Mouse (Mus musculus): ENCODE measurements around the gene Nxn. TPM values are rescaled to one million over a fixed set of nuclear protein-coding genes. Genes with fewer than 3 reads are reported as not detected.

Nxn gene
- polyA plus RNA-seq, 1 experiment from 2014 or later = 31.5 TPM

- DNase-seq = no peak
Observed at GRCm38 (mm10) chr11:76343031-76343430, 55.9 kb downstream of the Nxn start.

GRCm38 (mm10) chr11:76341884-76342645 lies 56.9 kb downstream of the Nxn start:
- no peak overlapping the region for H3K4me3 ChIP-seq (ENCODE audit: low read depth, low read length)
- ATAC-seq (ENCODE audit: insufficient read depth) = no peak

More at GRCm38 (mm10) chr11:76343031-76343430, 55.9 kb downstream of the Nxn start:
- peaks cover 17% of the 10 kb centered on the region for H3K4me1 ChIP-seq (ENCODE audit: insufficient read depth)
- no peak overlapping the region for H3K9ac ChIP-seq
- H3K4me2 ChIP-seq = no peak overlapping the region
- no peak for TF ChIP-seq CTCF (IDR thresholded peaks at IDR 0.05; ENCODE audit: low read depth)
- no peak overlapping the region; the same call in 1 of the 2 replicates for H3K27ac ChIP-seq (ENCODE audit: low read depth)
- H3K36me3 ChIP-seq (ENCODE audit: insufficient read depth) = no peaks in the 10 kb centered on the region
- no peak overlapping the region for H3K4me3 ChIP-seq (ENCODE audit: low read depth, low read length)
- no peak for ATAC-seq (ENCODE audit: insufficient read depth)
- 54% methylated on average over 9 of the region's 9 CpGs for WGBS
- H3K27me3 ChIP-seq (ENCODE audit: insufficient read depth, low read length) = no peaks in the 10 kb centered on the region
- no peaks in the 10 kb centered on the region for H3K9me3 ChIP-seq (ENCODE audit: low read depth, low read length)

GRCm38 (mm10) chr11:76341163-76341562 lies 57.8 kb downstream of the Nxn start:
- H3K4me3 ChIP-seq (ENCODE audit: low read depth, low read length) = no peak overlapping the region
- no peak overlapping the region for H3K4me2 ChIP-seq
- 56% methylated on average over 14 of the region's 14 CpGs for WGBS
- no peak for TF ChIP-seq CTCF (IDR thresholded peaks at IDR 0.05; ENCODE audit: low read depth)
- peak overlapping the region; percentile 25; the same call in 1 of the 2 replicates for H3K27ac ChIP-seq (ENCODE audit: low read depth)
- H3K27me3 ChIP-seq (ENCODE audit: insufficient read depth, low read length) = no peaks in the 10 kb centered on the region
- H3K9ac ChIP-seq = no peak overlapping the region
- H3K36me3 ChIP-seq (ENCODE audit: insufficient read depth) = no peaks in the 10 kb centered on the region
- no peak for DNase-seq
- ATAC-seq (ENCODE audit: insufficient read depth) = no peak
- peaks cover 22% of the 10 kb centered on the region for H3K4me1 ChIP-seq (ENCODE audit: insufficient read depth)
- H3K9me3 ChIP-seq (ENCODE audit: low read depth, low read length) = no peaks in the 10 kb centered on the region

More at GRCm38 (mm10) chr11:76341884-76342645, 56.9 kb downstream of the Nxn start:
- Histone ChIP-seq H3K4me2 (no peak overlapping the region), H3K36me3 (ENCODE audit: insufficient read depth) (no peaks in the 10 kb centered on the region), H3K27ac (ENCODE audit: low read depth) (peak overlapping the region; percentile 5; the same call in 1 of the 2 replicates), H3K27me3 (ENCODE audit: insufficient read depth, low read length) (no peaks in the 10 kb centered on the region), H3K4me1 (ENCODE audit: insufficient read depth) (peaks cover 18% of the 10 kb centered on the region), H3K9me3 (ENCODE audit: low read depth, low read length) (no peaks in the 10 kb centered on the region), H3K9ac (no peak overlapping the region)
- TF ChIP-seq CTCF (IDR thresholded peaks at IDR 0.05; ENCODE audit: low read depth) = no peak
- WGBS = 53% methylated on average over 14 of the region's 14 CpGs
- no peak for DNase-seq

GRCm38 (mm10) chr11:76339830-76340229 lies 59.1 kb downstream of the Nxn start:
- peaks cover 22% of the 10 kb centered on the region for H3K4me1 ChIP-seq (ENCODE audit: insufficient read depth)
- TF ChIP-seq CTCF (IDR thresholded peaks at IDR 0.05; ENCODE audit: low read depth) = no peak
- no peak for DNase-seq
- no peaks in the 10 kb centered on the region for H3K9me3 ChIP-seq (ENCODE audit: low read depth, low read length)
- no peaks in the 10 kb centered on the region for H3K27me3 ChIP-seq (ENCODE audit: insufficient read depth, low read length)
- no peak overlapping the region for H3K4me3 ChIP-seq (ENCODE audit: low read depth, low read length)
- ATAC-seq (ENCODE audit: insufficient read depth) = no peak
- H3K36me3 ChIP-seq (ENCODE audit: insufficient read depth) = no peaks in the 10 kb centered on the region
- H3K4me2 ChIP-seq = no peak overlapping the region
- WGBS = 51% methylated on average over 5 of the region's 5 CpGs
- H3K27ac ChIP-seq (ENCODE audit: low read depth) = 0 out of 2 replicates have a peak overlapping the region, but pooled peaks have one; percentile 0
- no peak overlapping the region for H3K9ac ChIP-seq

DNA sequence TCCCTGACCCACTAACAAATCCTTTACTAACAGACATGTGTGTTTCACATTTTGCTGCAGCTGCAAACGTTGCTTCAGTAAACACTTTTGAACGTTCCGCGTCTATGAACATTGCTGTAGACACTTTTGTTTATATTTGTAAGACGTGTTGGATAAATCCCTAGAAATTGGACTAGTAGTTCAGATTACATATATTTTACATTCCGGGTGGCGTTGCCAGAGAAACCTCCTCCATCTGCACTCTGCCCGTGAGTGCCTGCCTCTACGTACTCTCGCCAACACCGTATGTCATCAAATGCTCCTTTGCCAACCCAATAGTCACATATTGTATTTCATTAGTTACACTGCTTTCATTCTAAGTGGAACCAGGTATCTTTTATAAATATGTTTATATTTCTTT lies 59.8 kb downstream of the Nxn start:
- no peak for TF ChIP-seq CTCF (IDR thresholded peaks at IDR 0.05; ENCODE audit: low read depth)
- DNase-seq (peak; percentile 85), ATAC-seq (ENCODE audit: insufficient read depth) (peak; percentile 66)
- Histone ChIP-seq H3K9ac (no peak overlapping the region), H3K4me1 (ENCODE audit: insufficient read depth) (peaks cover 22% of the 10 kb centered on the region), H3K27ac (ENCODE audit: low read depth) (peak overlapping the region; percentile 59), H3K27me3 (ENCODE audit: insufficient read depth, low read length) (no peaks in the 10 kb centered on the region), H3K36me3 (ENCODE audit: insufficient read depth) (no peaks in the 10 kb centered on the region), H3K4me2 (0 out of 2 replicates have a peak overlapping the region, but pooled peaks have one; percentile 13), H3K4me3 (ENCODE audit: low read depth, low read length) (no peak overlapping the region), H3K9me3 (ENCODE audit: low read depth, low read length) (no peaks in the 10 kb centered on the region)
- WGBS = 37% methylated on average over 11 of the region's 11 CpGs

DNA sequence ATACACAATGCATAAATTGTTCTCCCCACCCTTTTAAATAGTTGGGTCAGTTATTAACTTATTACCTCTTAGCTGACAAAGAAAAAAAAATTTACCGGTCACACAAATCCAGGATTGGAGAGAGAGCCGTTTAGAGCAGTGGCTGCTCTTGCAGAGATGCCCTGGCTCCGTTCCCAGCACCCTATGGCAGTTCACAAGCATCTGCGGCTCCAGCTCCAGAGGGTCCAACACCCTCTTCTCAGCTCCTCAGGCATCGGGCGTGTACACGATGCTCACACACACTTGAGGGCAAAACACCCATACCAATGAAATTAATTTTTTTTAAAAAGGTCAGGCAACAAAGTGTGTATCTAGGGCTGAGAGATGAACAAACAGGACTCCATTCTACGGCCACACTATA lies 60.3 kb downstream of the Nxn start:
- H3K9me3 ChIP-seq (ENCODE audit: low read depth, low read length) = no peaks in the 10 kb centered on the region
- peak; percentile 56 for DNase-seq
- peak overlapping the region; percentile 20; the same call in 1 of the 2 replicates for H3K4me2 ChIP-seq
- H3K27me3 ChIP-seq (ENCODE audit: insufficient read depth, low read length) = no peaks in the 10 kb centered on the region
- H3K9ac ChIP-seq = no peak overlapping the region
- peak; percentile 16; the same call in 1 of the 2 replicates for ATAC-seq (ENCODE audit: insufficient read depth)
- no peak for TF ChIP-seq CTCF (IDR thresholded peaks at IDR 0.05; ENCODE audit: low read depth)
- H3K4me1 ChIP-seq (ENCODE audit: insufficient read depth) = peaks cover 22% of the 10 kb centered on the region
- 46% methylated on average over 8 of the region's 8 CpGs for WGBS
- no peak overlapping the region for H3K4me3 ChIP-seq (ENCODE audit: low read depth, low read length)
- H3K27ac ChIP-seq (ENCODE audit: low read depth) = peak overlapping the region; percentile 59
- no peaks in the 10 kb centered on the region for H3K36me3 ChIP-seq (ENCODE audit: insufficient read depth)

GRCm38 (mm10) chr11:76337764-76338163 lies 61.2 kb downstream of the Nxn start:
- TF ChIP-seq CTCF (IDR thresholded peaks at IDR 0.05; ENCODE audit: low read depth) = no peak
- Histone ChIP-seq H3K9me3 (ENCODE audit: low read depth, low read length) (no peaks in the 10 kb centered on the region), H3K27me3 (ENCODE audit: insufficient read depth, low read length) (no peaks in the 10 kb centered on the region), H3K27ac (ENCODE audit: low read depth) (peak overlapping the region; percentile 59; the same call in 1 of the 2 replicates), H3K9ac (no peak overlapping the region), H3K4me2 (peak overlapping the region; percentile 10; the same call in 1 of the 2 replicates), H3K4me1 (ENCODE audit: insufficient read depth) (peaks cover 22% of the 10 kb centered on the region), H3K4me3 (ENCODE audit: low read depth, low read length) (no peak overlapping the region), H3K36me3 (ENCODE audit: insufficient read depth) (no peaks in the 10 kb centered on the region)
- WGBS = 11% methylated on average over 7 of the region's 7 CpGs
- ATAC-seq (ENCODE audit: insufficient read depth) (no peak), DNase-seq (no peak)
